Mouse (Mus musculus) 3T3-L1 (cell line): Measurements from ENCODE around the gene Fance.

ENCODE experiments used
- DNase-seq: peaks from one replicate; pipeline ENCODE4 v3.0.0-alpha.2; 2015; ENCODE audit warnings: low read depth, low spot score

The Fance gene

DNA sequence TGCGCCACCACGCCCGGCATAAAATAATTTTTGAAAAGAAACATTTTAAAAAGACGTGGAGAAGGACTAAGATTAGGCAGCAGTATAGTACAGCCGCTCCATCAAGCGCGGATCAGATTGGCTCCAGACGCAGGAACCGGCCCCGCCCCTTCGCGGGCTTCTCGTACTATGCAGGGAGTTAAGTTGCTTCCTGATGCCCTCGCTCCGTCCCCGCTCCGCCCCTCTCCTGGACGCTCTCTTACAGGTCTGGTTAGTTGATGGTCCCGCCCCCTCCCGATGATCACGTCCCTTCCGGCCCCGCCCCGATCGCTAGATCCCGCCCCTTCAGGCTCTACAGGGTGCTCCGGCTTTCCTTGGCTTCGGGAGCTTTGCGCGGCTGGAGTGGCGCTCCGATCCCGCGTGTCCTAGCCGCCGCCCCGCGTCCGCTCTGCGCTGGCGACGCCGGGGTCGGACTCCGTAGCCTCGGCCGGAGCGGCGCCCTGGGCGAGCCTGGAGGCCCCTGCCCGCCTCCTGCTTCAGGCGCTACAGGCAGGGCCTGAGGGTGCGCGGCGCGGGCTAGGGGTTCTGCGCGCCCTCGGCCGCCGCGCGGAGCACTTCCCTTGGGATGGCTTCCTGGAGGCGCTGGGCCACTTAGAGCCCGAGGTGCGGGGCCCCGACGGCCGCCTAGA is at the start of gene Fance:
Gene Fance, plus strand, starts transcription at position 308 of the 668 bp plus-strand sequence.
- peak; percentile 100 for DNase-seq

DNA sequence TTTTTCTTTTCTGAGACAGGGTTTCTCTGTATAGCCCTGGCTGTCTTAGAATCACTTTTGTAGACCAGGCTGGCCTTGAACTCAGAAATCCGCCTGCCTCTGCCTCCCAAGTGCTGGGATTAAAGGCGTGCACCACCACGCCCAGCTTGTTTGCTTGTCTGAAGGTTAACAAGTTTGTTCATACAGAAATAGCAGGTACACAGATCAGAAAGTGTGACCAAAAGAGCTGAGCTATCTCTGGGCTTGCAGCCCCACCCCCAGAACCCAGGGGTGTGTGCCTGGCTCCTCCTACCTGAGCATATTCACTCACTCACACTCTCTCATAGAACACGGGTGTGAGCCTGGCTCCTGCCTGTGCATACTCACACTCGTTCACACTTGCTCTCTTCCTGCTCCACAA is 46.1 kb upstream of the Fance start:
- DNase-seq = no peak

DNA sequence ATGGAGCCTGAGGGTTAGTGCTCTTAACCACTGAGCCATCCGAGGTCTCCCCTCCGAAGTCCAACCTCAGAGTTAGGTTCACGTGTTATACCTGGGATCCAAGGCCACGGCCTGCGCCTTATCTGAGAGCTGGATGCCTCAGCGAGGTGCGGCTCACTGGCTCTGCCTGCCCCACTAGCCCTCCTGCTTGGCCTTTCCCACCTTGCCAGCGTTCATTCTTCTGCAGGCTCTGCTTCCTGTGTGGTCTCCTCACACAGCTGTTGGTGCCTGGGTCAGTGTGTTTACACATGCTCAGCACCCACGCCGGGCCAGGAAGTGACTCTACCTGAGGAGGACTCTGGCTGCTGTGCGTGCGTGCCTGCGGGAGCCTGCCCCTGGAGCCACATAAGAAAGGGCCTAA is 43.2 kb upstream of the Fance start:
- no peak for DNase-seq

DNA sequence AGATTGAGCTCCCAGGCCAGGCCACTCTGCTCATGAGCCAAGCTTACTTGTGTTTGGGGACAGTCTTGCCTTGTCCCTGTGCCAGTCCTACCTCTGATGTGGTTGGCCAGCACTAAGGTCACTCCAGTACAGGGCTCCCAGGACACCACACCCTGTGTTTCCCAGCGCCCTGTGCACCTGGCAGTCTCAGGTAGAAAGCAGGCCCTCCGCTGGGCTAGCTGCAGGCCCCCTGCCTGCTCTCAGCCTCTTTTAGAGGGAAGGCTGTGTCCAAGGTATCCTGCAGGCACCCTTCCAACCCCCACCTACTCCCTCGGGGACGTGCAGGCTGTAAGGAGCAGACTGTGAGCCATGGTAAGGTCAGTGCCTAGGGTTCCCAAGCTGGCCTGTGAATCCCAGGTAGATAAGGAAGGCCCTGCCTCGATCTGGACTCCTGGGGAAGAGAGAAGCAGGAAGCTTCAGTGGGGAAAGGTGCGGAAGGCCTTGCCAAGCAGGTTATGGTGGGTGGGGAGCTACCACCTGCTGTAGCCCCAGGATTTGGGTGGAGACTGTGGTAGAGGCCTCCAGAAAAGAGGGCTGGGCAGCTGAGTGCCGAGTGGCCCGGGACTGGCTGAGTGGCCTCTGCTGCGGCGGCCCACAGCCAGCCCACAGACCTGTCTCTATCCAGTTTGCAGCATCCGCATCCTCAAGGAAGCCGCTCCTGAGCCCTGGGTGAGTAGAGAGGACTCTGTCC is 41.6 kb upstream of the Fance start:
- DNase-seq = no peak

DNA sequence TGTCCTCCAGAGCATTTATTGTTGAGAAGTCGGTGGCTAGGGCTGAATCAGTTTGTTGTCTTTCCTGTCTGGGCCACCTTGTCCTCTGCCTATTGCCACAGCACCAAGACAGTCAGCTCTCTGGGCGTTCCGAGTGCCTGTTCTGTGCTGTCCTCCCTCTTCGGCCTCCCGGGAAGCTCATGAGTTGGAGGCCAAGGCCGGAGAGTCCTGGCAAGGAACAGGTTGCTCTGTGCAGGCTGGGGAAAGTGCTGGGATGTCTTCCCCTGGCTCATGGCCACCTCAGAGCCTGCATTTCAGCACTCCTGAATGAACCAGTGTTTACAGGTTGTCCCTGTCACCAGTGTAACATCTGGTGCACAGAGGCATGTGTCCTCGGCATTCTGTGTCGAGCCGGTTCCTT is 41.0 kb upstream of the Fance start:
- no peak for DNase-seq

DNA sequence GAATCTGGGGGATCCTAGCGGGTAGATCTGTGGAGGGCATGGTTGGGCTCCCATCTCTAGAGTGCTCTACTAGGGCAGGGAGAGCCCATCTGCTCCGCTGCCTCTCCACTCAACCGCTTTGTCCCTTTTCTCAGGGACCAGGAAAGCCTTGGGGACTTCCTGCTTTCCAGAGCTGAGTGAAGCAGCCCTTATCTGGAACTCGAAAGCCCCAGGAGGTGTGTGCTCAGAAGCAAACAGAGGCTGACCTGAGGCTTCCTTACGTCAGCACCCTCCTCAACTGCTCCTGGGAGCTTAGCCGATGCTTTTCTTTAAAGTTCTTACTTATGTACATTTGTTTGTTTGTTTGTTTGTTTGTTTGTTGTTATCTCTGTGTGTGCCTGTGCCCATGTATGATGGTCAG is 40.5 kb upstream of the Fance start:
- no peak for DNase-seq

DNA sequence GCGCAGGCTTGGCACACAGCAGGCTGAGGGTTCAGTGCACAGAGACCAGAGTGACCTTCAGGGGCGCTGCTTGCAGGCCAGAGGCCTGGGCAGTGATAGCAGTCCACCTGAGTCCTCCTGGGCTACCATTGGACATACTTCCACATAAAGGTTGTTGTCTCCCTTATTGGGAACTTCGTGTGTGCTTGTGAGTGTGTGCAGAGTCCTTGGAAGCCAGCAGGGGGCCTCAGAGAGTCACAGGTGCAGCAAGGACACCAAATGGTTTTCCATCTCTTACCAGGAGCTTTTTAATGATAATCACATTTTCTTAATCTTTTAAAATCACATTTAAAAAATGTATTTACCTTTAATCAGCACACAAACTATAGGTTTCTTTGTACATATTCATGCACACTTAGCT is 38.6 kb upstream of the Fance start:
- peak; percentile 34 for DNase-seq

DNA sequence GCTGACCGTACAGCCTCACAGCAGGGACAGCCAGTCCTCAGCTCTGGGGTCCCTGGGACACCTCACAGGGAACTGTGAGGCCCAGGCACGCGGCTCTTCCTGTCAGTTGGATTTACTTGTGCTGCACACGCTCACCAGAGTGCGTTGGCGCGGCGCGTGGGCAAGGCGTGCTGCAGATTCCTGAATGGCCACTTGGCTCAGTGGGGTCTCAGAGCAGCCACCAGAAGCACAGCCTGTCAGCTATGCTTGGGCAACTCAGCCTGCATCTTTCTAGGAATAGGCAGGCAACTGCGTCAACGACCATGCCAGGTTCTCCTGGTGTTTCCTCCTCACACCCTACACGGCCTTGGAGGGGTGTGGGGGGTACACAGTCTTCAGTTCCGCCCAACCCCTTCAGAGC is 36.1 kb upstream of the Fance start:
- DNase-seq = no peak

DNA sequence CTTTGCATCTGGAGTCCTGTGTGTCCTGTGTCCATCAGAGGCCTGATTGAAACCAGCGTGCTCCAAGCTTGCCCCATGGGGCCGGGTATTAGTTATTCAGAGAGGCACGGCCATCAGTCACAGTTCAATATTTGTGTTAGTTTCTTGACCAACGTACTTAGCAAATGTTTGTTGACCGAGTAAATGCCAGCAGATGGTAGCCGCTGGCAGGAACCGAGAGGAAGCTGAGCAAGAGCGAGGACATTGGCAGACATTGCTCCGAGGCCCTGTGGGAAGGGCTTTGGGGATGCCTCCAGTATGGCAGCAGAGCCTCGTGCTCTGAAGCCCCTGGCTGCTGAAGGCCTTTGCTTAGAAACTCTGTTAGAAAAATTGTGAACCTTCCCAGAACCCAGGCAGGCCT is 35.6 kb upstream of the Fance start:
- DNase-seq = no peak

DNA sequence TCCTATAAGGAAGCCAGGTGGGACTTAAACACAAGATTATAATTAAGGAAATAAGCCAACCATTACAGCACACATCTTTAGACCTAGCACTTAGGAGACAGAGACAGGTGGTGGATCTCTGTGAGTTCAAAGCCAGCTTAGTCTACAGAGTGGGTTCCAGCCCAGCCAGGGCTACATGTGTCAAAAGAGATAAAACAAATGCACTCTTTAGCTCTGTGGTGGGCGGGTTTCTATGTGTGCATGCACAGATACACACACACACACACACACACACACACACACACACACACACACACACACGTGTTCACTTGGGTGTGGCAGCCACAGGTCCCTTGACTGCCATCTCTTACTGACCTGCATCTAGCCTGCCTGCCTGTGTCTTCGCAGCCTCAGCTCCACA is 35.2 kb upstream of the Fance start:
- no peak for DNase-seq

DNA sequence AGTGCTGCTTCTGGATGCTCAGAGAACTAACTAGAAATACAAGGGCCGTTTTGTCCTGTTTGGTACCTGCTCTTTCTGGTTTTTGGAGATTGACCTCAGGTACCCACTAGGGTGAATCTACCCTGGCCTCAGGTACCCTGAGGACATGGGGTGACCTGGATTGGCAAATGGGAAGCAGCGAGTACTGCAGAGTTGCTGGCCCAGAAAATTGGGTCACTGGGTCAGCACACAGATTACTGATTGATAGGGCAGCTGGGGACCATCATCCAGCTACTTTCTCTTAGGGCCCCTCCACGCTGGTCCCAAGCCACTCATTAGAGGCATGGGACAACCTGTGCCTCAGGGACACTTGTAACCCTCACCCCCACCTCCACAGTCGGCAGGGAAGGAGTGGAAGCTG is 34.1 kb upstream of the Fance start:
- DNase-seq = no peak

DNA sequence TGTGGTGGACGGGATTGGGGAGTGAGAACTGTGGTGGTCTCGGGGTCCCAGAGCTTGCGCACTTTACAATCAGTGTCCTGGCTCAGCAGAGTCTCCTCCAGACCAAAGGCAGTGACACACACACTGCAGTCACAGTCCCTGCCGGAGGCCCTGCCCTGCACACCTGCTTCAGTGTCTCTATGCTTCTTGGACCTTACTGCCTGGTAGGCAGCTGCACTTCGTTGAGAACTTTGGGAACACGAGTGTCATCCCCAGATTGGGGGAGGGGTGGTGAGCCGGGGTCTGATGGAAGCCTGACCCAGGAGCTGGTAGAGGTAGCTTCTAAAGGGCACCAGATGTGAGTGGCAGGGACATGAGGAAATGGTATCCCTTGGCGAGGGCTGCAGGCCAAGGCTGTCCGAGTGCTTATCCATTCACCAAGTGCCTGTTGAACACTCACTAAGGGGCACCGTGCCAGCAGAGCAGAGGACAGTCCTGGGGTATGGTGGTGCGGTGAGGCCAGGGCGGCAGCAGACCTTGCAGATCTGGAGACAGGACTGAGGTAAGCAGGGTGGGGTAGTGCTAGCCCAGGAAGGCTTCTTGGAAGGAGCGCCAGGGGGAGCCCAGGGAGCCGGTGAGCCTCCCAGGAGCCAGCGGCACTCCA is 33.4 kb upstream of the Fance start:
- DNase-seq = peak; percentile 39

DNA sequence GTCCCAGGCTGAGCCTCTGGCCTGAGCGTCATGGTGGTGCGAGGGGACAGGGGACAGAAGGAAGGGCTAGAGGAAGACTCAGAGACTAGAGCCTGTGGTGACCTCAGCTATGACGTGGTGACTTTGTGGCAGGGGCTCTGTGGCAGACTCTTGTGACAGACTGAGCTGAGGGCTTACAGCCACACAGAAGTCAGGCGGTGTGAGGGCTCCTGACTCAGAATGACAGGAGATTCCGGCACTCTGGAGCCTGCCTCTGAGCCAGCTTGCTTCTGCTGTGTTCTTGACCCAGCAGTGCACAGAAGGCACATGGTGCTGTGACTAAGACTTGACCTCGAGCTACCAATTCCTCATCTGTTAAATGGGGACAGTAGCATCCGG is 32.9 kb upstream of the Fance start:
- DNase-seq = peak; percentile 50

DNA sequence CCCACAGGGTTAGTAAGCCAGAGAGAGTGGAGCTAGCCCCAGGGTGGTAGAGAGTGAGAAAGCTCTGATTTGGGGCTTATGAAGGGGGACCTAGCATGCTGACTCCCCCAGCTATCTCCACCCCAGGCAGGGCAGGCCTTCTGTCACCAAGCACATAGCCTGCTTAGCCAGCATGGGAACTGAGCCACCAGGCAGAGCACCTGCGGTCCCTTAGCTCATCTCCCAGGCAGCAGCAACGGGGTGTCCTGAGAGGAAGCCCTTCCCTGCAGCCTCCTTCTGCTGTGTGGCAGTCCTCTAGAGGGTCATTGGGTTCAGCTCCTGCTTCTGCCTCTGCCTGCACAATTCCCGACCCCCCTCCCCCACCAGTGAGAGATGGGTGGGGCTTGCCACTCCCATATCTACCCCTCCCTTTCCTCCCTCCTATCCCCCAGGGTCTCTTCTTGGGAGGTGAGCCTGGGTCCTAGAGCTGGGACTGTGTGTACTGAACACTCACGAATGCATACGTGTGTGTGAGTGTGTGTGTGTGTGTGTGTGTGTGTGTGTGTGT is 32.4 kb upstream of the Fance start:
- no peak for DNase-seq

DNA sequence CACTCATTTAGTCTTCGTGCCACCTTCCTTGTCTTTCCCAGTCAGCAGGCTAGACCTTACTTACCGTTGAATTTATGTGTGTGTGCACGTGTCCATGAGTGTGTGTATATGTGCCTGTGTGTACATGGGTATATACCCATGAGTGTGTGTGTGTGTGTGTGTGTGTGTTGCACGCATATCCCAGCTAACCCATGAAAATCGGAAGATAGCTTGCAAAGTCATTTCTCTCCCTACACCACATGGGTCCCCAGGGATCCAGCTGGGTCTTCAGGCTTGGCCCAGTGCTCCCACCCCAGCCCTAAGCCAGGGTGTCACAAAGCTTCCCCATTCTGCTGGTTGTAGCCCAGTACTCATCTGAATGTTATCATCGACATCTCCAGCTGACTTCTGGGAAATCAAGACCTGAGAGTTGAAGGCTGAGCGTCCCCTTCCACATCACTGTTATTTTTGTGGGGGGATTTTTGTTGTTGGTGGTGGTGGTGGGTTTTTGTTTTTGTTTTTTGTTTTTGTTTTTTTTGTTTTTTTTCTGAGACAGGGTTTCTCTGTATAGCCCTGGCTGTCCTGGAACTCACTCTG is 31.4 kb upstream of the Fance start:
- DNase-seq = no peak

DNA sequence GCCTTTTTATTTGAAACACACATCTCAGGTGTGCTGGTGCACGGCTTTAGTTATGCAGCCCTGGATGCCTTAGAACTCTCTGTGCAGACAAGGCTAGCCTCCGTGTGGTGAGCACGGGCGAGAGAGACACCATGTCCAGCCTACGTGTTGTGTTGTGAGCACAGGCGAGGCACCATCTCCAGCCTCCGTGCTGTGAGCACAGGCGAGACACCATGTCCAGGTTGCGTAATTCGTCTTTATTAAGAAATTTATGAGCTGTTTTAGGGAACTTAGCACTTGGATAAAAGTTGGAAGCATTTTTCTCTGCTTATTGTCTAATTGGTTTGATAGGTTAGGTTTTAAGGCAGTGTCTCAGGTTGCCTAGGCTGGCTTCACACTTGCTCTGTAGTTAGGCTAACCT is 30.1 kb upstream of the Fance start:
- no peak for DNase-seq

DNA sequence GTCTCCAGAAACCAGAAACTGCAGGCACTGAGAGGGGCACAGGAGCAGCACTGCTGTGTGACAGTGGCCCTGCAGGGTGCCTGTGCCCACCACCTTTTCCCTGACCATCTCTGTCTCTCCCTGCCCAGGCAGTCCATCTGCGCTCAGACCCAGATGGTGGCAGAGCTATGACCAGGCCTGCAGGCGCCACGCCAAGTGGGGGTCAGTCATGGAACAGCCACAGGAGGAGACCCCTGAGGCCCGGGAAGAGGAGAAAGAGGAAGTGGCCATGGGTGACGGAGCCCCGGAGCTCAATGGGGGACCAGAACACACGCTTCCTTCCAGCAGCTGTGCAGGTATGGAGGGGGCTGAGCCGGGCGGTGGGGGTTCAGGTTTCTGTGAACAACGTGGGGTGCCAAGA is 27.2 kb upstream of the Fance start:
- no peak for DNase-seq

DNA sequence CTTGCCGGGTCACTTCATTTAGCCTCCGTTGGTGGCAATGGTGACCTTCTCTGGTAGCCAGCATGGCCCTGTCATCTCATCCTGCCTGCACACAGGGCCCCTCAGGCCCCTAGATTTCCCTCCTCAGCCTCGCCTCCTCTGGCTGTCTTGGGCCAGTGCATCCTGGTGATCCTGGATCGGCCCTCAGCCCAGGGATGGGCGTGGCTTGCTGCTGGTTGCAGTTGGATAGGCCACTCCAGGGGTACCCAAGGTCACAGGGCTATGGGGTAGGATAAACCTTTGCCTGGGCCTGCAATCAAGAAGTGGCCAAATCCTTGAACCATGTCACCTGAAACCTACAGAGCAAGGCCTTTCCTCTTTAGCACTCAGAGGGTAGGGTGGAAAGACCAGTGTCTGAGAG is 26.4 kb upstream of the Fance start:
- no peak for DNase-seq

DNA sequence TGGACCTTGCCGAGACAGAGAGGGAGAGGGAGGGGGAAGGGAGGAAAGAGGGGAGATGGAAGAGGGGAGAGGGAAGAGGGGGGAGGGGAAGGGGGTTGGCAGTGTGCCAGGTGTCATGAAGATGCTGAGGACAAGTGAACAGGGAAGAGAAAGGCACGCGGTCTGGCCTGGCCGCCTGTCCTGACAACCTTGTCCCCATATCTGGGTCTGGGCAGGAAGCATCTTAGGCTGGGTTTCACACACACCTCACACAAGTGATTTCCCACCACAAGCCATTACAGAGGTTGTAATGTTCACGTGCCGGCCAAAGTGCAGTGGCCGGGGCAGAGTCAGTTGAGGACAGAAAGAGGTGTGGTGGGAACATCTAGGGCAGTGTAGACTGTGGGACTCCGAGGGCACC is 25.7 kb upstream of the Fance start:
- no peak for DNase-seq

DNA sequence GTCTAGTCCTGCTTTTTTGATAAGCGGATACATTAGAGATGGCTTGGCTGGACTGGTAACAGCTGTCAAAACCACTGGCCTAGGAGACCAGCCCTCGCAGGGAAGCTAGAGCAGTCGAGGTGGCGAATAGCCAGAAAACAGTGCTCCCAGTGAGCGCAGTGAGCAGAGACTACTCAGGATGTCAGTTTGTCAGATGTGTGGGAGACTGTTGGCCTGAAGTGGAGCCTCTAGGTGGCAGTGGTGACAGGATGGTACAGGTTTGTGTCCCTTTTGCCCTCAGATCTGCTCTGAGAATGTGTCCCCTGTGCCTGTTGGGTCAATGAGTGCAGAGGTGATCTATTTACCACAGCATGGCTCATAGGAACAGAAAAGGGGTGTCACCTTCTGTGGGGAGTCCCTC is 25.3 kb upstream of the Fance start:
- no peak for DNase-seq

DNA sequence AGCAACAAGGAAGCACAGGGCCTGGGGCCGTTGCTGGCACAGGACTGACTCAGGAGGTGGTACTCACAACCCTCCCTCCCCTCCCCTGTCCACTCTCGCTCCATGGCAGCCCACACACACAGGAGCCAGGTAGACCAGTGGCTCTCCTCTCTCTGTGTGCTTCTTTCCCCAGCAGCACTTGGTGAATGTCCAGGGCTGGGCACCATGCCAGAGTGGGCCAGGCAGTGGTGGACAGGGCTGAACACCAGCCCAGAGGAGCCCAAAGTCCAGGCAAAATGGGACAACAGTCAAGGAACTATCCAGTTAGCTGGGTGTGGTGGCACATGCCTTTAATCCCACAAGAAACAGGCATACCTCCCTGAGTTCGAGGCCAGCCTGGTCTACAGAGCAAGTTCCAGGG is 23.1 kb upstream of the Fance start:
- peak; percentile 55 for DNase-seq

DNA sequence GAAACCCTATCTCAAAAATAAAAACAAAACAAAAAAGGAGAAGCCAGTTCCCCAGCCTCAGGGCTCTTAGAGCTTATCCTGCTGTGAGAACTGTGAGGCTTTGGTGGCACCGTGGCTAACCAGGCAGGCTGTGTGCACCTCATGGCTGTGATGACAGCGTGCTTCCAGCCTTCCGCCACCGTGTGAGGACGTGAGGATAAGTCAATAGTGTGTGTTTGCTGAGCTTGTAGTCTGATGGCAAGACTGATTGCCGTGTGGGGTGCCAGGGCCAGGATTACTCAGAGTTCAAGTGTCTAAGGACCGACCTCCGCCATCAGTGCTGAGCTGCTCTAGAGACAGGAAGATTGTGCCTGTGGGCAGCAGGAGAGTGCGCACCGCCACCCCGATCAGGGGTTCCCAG is 22.6 kb upstream of the Fance start:
- DNase-seq = no peak

DNA sequence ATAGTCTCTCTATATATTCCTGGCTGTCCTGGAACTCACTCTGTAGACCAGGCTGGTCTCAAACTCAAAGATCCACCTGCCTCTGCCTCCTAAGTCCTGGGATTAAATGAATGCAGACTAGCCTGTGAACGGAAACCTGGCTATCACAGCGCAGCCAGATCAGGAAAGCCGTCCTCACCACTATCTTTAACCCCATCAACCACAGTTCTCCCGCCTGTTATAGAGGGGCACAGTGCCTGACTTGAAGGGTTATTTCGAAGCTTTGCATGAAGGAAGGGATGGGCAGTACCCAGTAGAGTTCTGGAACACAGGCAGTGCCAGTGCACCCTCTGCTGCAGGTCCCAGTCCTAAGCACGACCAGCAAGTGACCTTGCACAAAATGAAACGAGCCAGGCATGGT is 22.0 kb upstream of the Fance start:
- no peak for DNase-seq
